Mouse (Mus musculus) granulocyte monocyte progenitor cell, adult 5-6 weeks (primary cell): ENCODE results near the gene Tbx1. TPM values are rescaled to one million over a fixed set of nuclear protein-coding genes. Genes with fewer than 3 reads are reported as not detected.

Source experiments
- ATAC-seq: replicated peaks from 2 replicates; pipeline ENCODE4 v1.8.0; 2016; ENCODE audit warnings: mild to moderate bottlenecking, moderate TSS enrichment, inconsistent platforms; ENCODE audit not compliant: poor library complexity, severe bottlenecking
- total RNA-seq, 2 experiments: library from RNA; stranded (forward) in 1 of 2; stranded (reverse) in 1 of 2; fragments of 200-712, 200-1000 nt in 1 of 2; fragments of >200 nt in 1 of 2; fragmentation: Nextera tagmentation in 1 of 2; gene quantifications; 2 replicates each; pipeline ENCODE4 v1.2.3; 2014 to 2017

The Tbx1 gene
- total RNA-seq, 2 experiments from 2014 or later: not detected

DNA sequence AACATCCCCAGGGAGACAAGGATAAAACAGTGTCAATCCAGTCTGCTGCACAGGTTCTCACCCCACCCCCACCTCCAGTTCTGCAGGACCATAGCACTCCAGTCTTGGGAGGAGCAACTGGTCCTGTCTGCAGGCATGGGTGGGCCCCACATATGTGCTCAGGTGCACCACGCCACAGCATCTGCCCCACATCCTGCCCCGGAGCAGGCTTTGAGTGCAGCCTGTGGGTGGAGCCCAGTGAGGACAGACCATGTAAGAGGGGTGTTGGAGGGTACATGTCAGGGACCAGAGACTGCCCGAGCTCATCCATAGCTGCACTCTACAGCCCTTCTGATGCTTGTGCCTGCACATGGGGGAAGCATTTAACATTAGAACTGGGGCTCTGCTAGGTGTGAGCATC is 34.0 kb downstream of the Tbx1 start:
- no peak for ATAC-seq

DNA sequence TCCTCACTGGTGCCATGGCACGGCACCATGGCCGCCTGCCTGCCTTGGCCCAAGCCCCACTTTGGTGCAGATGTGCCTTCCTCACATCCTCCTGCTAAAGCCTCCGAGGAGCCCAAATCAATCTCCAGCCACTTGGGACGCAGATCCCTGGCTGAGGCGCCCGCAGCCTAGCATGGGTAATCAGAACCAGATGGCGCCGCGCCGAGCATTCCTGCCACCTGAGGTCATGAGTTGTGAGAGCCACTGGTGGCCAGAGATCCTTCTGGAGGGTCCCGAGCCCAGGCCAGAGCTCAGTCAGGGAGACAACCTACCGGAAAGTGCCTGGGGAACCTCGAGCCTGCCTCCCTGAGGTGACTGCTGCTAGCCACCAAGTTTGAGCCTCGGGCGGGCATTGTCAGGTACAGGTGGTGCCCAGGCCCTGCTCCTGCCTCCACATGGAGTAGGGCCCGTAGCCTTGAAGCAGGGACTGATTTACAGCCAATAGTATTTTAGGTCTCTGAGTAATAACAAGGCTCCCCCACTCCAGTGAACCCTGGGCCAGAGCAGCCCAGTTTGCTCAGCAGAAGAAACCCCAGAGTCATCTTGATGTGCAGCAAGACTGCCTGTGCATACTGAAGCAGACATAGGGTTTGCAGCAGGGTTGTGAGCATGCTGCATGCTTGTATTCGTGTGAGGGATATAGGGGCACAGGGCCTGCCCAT is 35.1 kb downstream of the Tbx1 start:
- ATAC-seq: no peak

DNA sequence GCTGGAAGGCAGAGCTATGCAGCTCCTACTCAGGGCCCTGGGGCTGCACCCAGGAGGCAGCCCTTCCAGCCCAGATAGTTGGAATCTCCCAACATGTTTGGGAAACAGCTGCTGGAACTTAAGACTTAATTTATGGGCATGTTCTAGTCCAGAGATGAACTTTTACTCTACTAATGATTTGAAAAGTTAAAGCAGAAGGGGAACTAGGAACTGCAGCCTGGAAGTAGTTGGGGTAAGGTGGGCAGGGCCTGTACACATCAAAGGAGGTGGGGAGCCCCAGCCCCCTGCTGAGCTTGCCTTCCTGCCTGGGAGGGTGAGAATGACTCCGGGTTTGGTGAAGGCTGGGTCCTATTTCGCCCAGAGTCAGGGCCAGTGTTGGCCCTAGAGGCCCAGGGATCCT is 35.8 kb downstream of the Tbx1 start:
- ATAC-seq: no peak

DNA sequence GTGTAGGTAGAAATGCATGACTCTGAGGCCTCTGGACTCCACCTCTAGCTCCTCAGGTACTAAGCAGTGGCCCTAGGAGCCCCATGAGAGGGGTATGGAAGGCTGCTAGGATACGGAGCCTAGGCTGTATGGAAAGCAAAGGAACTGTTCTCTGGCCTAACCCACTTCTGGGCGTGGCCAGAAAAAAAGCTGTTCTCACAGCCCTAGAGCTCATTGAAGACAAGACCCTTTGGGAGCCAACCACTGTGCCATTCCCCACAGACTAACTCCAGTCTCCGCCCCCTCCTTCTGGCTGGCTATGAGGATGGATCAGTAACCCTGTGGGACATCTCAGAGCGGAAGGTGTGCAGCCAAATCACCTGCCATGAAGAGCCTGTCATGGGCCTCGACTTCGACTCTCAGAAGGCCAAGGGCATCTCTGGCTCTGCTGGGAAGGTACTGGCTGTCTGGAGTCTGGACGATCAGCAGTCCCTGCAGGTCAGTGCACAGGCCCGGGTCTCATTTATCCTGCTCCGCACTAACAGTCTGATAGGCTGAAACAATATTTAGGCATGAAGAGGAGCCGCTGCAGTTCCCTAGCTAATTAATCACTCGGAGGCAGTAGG is 38.3 kb downstream of the Tbx1 start:
- ATAC-seq: no peak

DNA sequence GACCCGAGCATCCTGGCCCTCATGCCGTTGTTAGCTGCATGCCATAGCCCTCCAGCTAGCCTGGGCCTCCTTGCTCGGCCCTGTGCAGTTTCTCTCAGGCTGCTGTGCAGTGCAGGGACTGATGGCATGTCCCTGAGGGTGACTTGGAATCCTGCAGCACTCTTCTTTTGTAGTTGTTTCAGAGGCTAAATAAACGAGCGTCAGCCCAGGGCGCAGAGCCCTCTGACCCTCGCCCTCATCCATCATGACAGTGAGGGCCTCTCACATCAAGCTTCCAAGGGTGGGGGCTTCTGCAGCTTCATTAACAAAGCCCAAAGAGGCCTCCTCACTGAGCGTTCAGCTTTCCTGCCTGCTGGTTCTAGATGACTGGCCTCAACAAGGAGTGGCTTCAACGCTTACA is 38.9 kb downstream of the Tbx1 start:
- no peak for ATAC-seq

DNA sequence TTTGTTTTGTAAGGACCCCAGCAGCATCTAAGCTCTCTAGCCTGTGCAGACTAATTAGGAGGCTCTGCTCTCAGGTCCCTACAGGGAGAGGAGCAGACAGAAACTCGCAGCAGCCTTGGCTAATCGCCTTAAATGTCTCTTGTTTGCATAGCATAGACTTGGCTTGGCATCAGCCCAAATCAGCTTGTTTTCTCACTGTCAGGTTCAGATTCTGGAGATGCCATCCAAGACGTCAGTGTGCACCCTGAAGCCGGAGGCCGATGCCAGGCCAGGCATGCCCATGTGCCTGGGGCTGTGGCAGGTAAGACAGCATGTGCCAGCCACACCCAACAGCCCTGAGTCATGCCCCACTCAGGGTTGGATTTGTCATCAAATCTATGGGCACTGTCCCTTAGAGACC is 42.6 kb downstream of the Tbx1 start:
- ATAC-seq: no peak

DNA sequence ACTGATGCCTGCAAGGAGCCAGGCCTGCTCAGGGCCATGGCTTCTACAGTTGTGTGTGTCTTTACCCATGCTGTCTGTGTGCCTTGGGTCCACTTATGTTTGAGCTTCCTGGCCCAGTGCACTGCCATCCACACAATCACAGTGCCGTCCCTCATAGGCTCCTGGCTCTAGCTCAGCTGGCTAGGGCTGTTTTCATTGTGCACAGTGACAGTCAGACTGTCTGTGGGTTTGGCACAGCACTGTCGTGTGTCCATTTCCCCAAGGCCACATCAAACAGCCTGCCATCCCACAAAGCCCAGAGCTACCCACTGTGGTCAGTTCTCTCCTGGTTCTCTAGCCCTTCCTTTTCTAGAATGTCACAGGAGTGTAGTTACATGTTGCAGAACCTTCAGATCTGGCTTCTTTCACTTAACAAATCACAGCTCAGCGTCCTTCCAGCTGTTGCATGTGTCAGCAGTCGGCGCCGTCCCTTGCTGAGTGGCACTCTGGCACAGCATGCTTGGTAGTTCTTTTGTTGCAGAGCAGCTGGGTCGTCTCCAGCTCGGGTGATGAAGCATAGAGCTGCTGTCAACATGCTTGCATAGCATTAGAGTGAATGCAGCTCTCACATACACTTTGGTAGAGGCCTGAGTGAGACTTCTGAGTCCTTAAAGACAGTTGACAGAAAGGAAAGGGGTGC is 47.2 kb downstream of the Tbx1 start:
- ATAC-seq: no peak

DNA sequence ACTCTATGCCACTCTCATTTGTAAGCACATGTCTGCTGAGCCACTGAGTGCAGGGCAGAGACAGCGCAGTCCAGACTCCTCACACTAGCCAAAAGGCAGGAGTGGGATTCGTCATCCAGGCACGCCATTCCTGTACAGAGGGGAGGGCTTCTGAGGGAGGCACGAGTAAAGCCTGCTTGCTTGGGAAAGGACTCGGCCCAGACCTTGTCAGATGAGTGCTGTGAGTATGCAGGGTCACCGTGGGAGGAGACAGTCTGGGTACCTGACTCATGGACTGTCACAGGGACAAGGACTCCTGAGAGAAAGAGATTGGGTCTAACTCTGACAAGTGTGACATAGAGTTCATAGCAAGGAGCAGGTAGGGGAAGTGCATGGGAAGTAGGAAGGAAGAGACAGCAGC is 51.2 kb downstream of the Tbx1 start:
- ATAC-seq: no peak

DNA sequence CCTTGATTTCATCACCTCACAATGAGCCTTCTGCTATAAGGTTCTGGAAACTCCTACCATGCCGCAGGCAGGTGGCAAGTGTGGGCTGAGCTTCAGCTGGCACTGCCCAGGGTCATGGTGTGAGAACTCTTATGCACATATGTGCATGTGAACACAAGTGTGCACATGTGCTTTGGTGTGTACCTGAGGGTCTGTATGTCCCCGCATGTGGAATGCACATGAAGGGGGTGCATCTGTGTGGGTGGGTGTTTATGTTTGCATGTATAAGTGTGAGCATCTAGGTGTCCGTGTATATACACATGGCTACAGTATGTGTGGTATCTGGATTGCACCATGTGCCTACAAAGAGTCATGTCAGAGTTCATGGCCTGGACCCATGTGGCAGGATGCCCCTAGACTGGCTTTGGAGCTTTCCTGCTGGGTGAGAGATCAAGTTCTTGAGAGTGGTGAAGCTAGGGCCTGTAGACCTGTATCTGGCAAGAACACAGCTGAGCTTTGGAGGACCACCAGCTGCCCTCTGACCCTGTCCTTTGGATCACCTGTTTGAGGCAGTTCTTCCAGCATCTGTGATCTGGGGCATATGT is 53.0 kb downstream of the Tbx1 start:
- no peak for ATAC-seq

DNA sequence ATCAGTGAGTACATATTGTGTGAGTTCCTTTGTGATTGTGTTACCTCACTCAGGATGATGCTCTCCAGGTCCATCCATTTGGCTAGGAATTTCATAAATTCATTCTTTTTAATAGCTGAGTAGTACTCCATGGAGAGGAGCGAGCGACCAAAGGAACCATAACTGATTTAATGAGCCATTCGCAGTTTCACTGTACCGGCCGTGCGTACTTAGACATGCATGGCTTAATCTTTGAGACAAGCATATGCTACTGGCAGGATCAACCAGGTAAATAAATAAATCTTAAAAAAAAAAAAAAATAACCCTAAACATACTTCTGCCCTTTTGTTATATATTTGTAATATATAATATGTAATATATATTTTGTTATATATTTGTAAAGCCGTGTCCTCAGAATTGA is 57.4 kb downstream of the Tbx1 start:
- peak; percentile 100 for ATAC-seq

Other genes starting within 250 kb of the Tbx1 start
- gene Tango2, start 242.6 kb downstream of the Tbx1 start, total RNA-seq (2014; fragmentation: Nextera tagmentation): 20.3 and 30.5 TPM in 2 replicates
- gene Tango2, start 242.6 kb downstream of the Tbx1 start, total RNA-seq (2017): 5.4 and 8.8 TPM in 2 replicates
- gene Arvcf, start 242.5 kb downstream of the Tbx1 start, total RNA-seq (2014; fragmentation: Nextera tagmentation): 1.8 and 1.9 TPM in 2 replicates
- 0.21 and 2.8 TPM in 2 replicates for gene Arvcf, start 242.5 kb downstream of the Tbx1 start, total RNA-seq (2017)
- gene Txnrd2, start 164.3 kb downstream of the Tbx1 start, total RNA-seq (2014; fragmentation: Nextera tagmentation): 13.1 and 28.8 TPM in 2 replicates
- gene Txnrd2, start 164.3 kb downstream of the Tbx1 start, total RNA-seq (2017): 8.8 and 9.7 TPM in 2 replicates
- gene Comt, start 163.8 kb downstream of the Tbx1 start, total RNA-seq (2014; fragmentation: Nextera tagmentation): 40.4 and 48.4 TPM in 2 replicates
- gene Comt, start 163.8 kb downstream of the Tbx1 start, total RNA-seq (2017): 34.1 and 34.6 TPM in 2 replicates
- 9.5 and 13.8 TPM in 2 replicates for gene Gnb1l, start 92.0 kb downstream of the Tbx1 start, total RNA-seq (2014; fragmentation: Nextera tagmentation)
- gene Gnb1l, start 92.0 kb downstream of the Tbx1 start, total RNA-seq (2017): 3.3 and 7.5 TPM in 2 replicates
- 9.0 and 16.0 TPM in 2 replicates for gene Rtl10, start 91.8 kb downstream of the Tbx1 start, total RNA-seq (2014; fragmentation: Nextera tagmentation)
- 0.88 and 2.4 TPM in 2 replicates for gene Rtl10, start 91.8 kb downstream of the Tbx1 start, total RNA-seq (2017)
- gene Gp1bb, start 31.7 kb upstream of the Tbx1 start, total RNA-seq (2014; fragmentation: Nextera tagmentation): not detected in 2 replicates
- not detected in 2 replicates for gene Gp1bb, start 31.7 kb upstream of the Tbx1 start, total RNA-seq (2017)
- gene Gm49601, start 35.8 kb upstream of the Tbx1 start, total RNA-seq (2014; fragmentation: Nextera tagmentation): 1.9 TPM in 1 of 2 replicates, not detected in the other
- not detected in 2 replicates for gene Gm49601, start 35.8 kb upstream of the Tbx1 start, total RNA-seq (2017)
- not detected in 2 replicates for gene Sept5, start 39.3 kb upstream of the Tbx1 start, total RNA-seq (2014; fragmentation: Nextera tagmentation)
- gene Sept5, start 39.3 kb upstream of the Tbx1 start, total RNA-seq (2017): 1.8 and 2.6 TPM in 2 replicates
- not detected in 2 replicates for gene Cldn5, start 186.2 kb upstream of the Tbx1 start, total RNA-seq (2014; fragmentation: Nextera tagmentation)
- gene Cldn5, start 186.2 kb upstream of the Tbx1 start, total RNA-seq (2017): not detected in 2 replicates
- 56.5 and 56.9 TPM in 2 replicates for gene Ufd1, start 221.1 kb upstream of the Tbx1 start, total RNA-seq (2014; fragmentation: Nextera tagmentation)
- 48.3 and 61.8 TPM in 2 replicates for gene Ufd1, start 221.1 kb upstream of the Tbx1 start, total RNA-seq (2017)
- gene Cdc45, start 221.3 kb upstream of the Tbx1 start, total RNA-seq (2014; fragmentation: Nextera tagmentation): 73.9 and 90.3 TPM in 2 replicates
- gene Cdc45, start 221.3 kb upstream of the Tbx1 start, total RNA-seq (2017): 96.0 and 110 TPM in 2 replicates
- gene 2510002D24Rik, start 245.9 kb upstream of the Tbx1 start, total RNA-seq (2014; fragmentation: Nextera tagmentation): 14.4 and 20.7 TPM in 2 replicates
- gene 2510002D24Rik, start 245.9 kb upstream of the Tbx1 start, total RNA-seq (2017): 22.0 and 25.5 TPM in 2 replicates
- gene Gm28539, start 245.9 kb upstream of the Tbx1 start, total RNA-seq (2014; fragmentation: Nextera tagmentation): 2.4 and 12.6 TPM in 2 replicates
- 2.9 TPM in 1 of 2 replicates, not detected in the other for gene Gm28539, start 245.9 kb upstream of the Tbx1 start, total RNA-seq (2017)